Mouse (Mus musculus) CH12.LX (cell line): ENCODE measurements at regions not wholly inside any gene's neighbourhood (a gene's known extent, or its start where the extent isn't known, plus 50 kb on each side); places are given as distances from the start of the nearest gene placed in this dataset.

Experiments
- DNase-seq: peaks from one replicate; pipeline ENCODE4 v3.0.0-alpha.2; 2013; ENCODE audit errors: extremely low read depth
- H3K27ac ChIP-seq: 2 replicates; pipeline ENCODE4 v1.5.1; 2012; ENCODE audit warnings: low read depth, mild to moderate bottlenecking, control low read depth, moderate library complexity; ENCODE audit not compliant: insufficient read depth
- H3K27me3 ChIP-seq: replicated peaks from 2 replicates; pipeline ENCODE3; 2012; ENCODE audit warnings: inconsistent platforms
- H3K36me3 ChIP-seq, 2 experiments: replicated peaks in 1 of 2; 2 replicates each; pipeline versions ENCODE3 to v1.6.1; 2012; ENCODE audit warnings: inconsistent platforms in 1 of 2, low read length in 1 of 2, mild to moderate bottlenecking in 1 of 2, mixed read lengths in 1 of 2, moderate library complexity in 1 of 2; ENCODE audit not compliant: control insufficient read depth in 1 of 2, insufficient read depth in 1 of 2
- H3K4me1 ChIP-seq, 2 experiments: 2 replicates each; pipeline ENCODE4 v1.6.1; 2012; ENCODE audit warnings: inconsistent platforms in 1 of 2, moderate library complexity in 1 of 2; ENCODE audit not compliant: insufficient read depth in 2 of 2, control insufficient read depth in 1 of 2
- H3K4me2 ChIP-seq: 2 replicates; pipeline ENCODE4 v1.6.1; 2012; ENCODE audit warnings: low read depth, mild to moderate bottlenecking, control low read depth; ENCODE audit not compliant: poor library complexity, insufficient read depth, severe bottlenecking
- H3K4me3 ChIP-seq, 3 experiments: fragments of 150-350 bp in 1 of 3; sonication (generic) in 1 of 3; replicated peaks in 1 of 3; 2 replicates each; pipeline versions ENCODE3 to v1.5.1; 2011 to 2012; ENCODE audit warnings: low read depth in 2 of 3, low read length in 2 of 3, mild to moderate bottlenecking in 2 of 3, moderate library complexity in 2 of 3, control low read depth in 1 of 3, improper control_type of control experiment in 1 of 3, inconsistent platforms in 1 of 3, mixed read lengths in 1 of 3; ENCODE audit not compliant: poor library complexity in 1 of 3
- H3K79me2 ChIP-seq: replicated peaks from 2 replicates; pipeline ENCODE4 v1.6.1; 2012; ENCODE audit warnings: mild to moderate bottlenecking, moderate library complexity; ENCODE audit not compliant: control insufficient read depth, poor library complexity, insufficient read depth, severe bottlenecking; ENCODE audit errors: extremely low read depth
- H3K9ac ChIP-seq: 2 replicates; pipeline ENCODE4 v1.6.1; 2012; ENCODE audit warnings: low read depth, mild to moderate bottlenecking, control low read depth, moderate library complexity; ENCODE audit not compliant: insufficient read depth
- H3K9me3 ChIP-seq: replicated peaks from 2 replicates; pipeline ENCODE3; 2012; ENCODE audit warnings: low read length, inconsistent platforms, mixed read lengths
- CTCF ChIP-seq, 2 experiments: IDR thresholded peaks in 1 of 2; conservative IDR thresholded peaks in 1 of 2; 2 replicates each; pipeline ENCODE4 v1.5.1; 2011 to 2012; ENCODE audit warnings: low read depth in 2 of 2, low read length in 2 of 2, improper control_type of control experiment in 1 of 2, inconsistent platforms in 1 of 2, mild to moderate bottlenecking in 1 of 2, moderate library complexity in 1 of 2
- E2F4 ChIP-seq: IDR thresholded peaks from 2 replicates; pipeline ENCODE4 v1.6.1; 2011; ENCODE audit warnings: low read depth, low read length, improper control_type of control experiment; ENCODE audit not compliant: insufficient replicate concordance
- ETS1 ChIP-seq: conservative IDR thresholded peaks from 2 replicates; pipeline ENCODE4 v1.6.1; 2012; ENCODE audit warnings: low read depth, mild to moderate bottlenecking, inconsistent platforms, low read length, improper control_type of control experiment, moderate library complexity
- HCFC1 ChIP-seq: IDR thresholded peaks from 2 replicates; pipeline ENCODE4 v1.6.1; 2012; ENCODE audit warnings: low read depth, mild to moderate bottlenecking, inconsistent platforms, low read length, improper control_type of control experiment
- IRF4 ChIP-seq: IDR thresholded peaks from 2 replicates; pipeline ENCODE4 v1.6.1; 2014; ENCODE audit warnings: low read depth, mild to moderate bottlenecking, inconsistent platforms, low read length, improper control_type of control experiment
- JUN ChIP-seq: IDR thresholded peaks from 2 replicates; pipeline ENCODE4 v1.6.1; 2011; ENCODE audit warnings: low read depth, mild to moderate bottlenecking, low read length, improper control_type of control experiment, moderate library complexity; ENCODE audit not compliant: insufficient read depth
- JUND ChIP-seq: conservative IDR thresholded peaks from 2 replicates; pipeline ENCODE4 v1.6.1; 2011; ENCODE audit warnings: low read depth, low read length, improper control_type of control experiment
- KAT2A ChIP-seq: IDR thresholded peaks from 2 replicates; pipeline ENCODE4 v1.6.1; 2012; ENCODE audit warnings: low read length, improper control_type of control experiment, inconsistent platforms; ENCODE audit not compliant: insufficient replicate concordance
- MAFK ChIP-seq: IDR thresholded peaks from 2 replicates; pipeline ENCODE4 v1.6.1; 2011; ENCODE audit warnings: low read length, improper control_type of control experiment; ENCODE audit not compliant: insufficient replicate concordance
- MAX ChIP-seq: IDR thresholded peaks from 2 replicates; pipeline ENCODE4 v1.6.1; 2011; ENCODE audit warnings: low read length, improper control_type of control experiment
- MAZ ChIP-seq: IDR thresholded peaks from 2 replicates; pipeline ENCODE4 v1.6.1; 2012; ENCODE audit warnings: low read depth, mild to moderate bottlenecking, inconsistent platforms, low read length, improper control_type of control experiment, moderate library complexity
- MXI1 ChIP-seq: IDR thresholded peaks from 2 replicates; pipeline ENCODE4 v1.6.1; 2011; ENCODE audit warnings: mild to moderate bottlenecking, low read depth, low read length, improper control_type of control experiment
- POLR2A ChIP-seq: IDR thresholded peaks from 2 replicates; pipeline ENCODE4 v1.6.1; 2011; ENCODE audit warnings: low read depth, mild to moderate bottlenecking, improper control_type of control experiment, low read length
- RAD21 ChIP-seq: IDR thresholded peaks from 2 replicates; pipeline ENCODE4 v1.6.1; 2011; ENCODE audit warnings: low read depth, mild to moderate bottlenecking, low read length, improper control_type of control experiment, moderate library complexity
- SIN3A ChIP-seq: IDR thresholded peaks from 2 replicates; pipeline ENCODE4 v1.6.1; 2012; ENCODE audit warnings: low read length, improper control_type of control experiment, inconsistent platforms
- SMC3 ChIP-seq: IDR thresholded peaks from 2 replicates; pipeline ENCODE4 v1.6.1; 2011; ENCODE audit warnings: low read depth, low read length, improper control_type of control experiment
- TCF12 ChIP-seq: IDR thresholded peaks from 2 replicates; pipeline ENCODE4 v1.6.1; 2014; ENCODE audit warnings: low read depth, mild to moderate bottlenecking, inconsistent platforms, low read length, improper control_type of control experiment
- USF1 ChIP-seq: IDR thresholded peaks from 2 replicates; pipeline ENCODE4 v1.6.1; 2014; ENCODE audit warnings: low read depth, mild to moderate bottlenecking, inconsistent platforms, low read length, improper control_type of control experiment
- USF2 ChIP-seq: conservative IDR thresholded peaks from 2 replicates; pipeline ENCODE4 v1.6.1; 2011; ENCODE audit warnings: low read depth, low read length, improper control_type of control experiment
- ZNF384 ChIP-seq: IDR thresholded peaks from 2 replicates; pipeline ENCODE4 v1.6.1; 2012; ENCODE audit warnings: low read depth, low read length, improper control_type of control experiment, inconsistent platforms
- dilution Hi-C: fragments of 300-500 bp; cut with MboI; formaldehyde crosslinking; loops from 2 replicates; pipeline ENCODE4 v1.14.3; 2020; ENCODE audit warnings: low sequenced_read_pairs; ENCODE audit not compliant: extremely low pct_unique_long_range_greater_than_20kb, extremely low pct_ligation_motif_present
- in situ Hi-C: fragments of 300-500 bp; cut with MboI; formaldehyde crosslinking; loops from 3 replicates; pipeline ENCODE4 v1.14.3; 2019; ENCODE audit warnings: low sequenced_read_pairs, low pct_ligation_motif_present, low pct_unique_long_range_greater_than_20kb, mixed read lengths

GRCm38 (mm10) chr15:50403883-50404282 lies 3480.8 kb upstream of the Gm7489 start:
- no peak overlapping the region for H3K4me2 ChIP-seq
- in situ Hi-C loops (no loop called here), dilution Hi-C loops (no loop called here)
- H3K4me1 ChIP-seq = no peaks in the 10 kb centered on the region
- H3K36me3 ChIP-seq = no peaks in the 10 kb centered on the region
- no peaks in the 10 kb centered on the region for H3K27me3 ChIP-seq
- H3K27ac ChIP-seq = no peak overlapping the region
- no peak overlapping the region for H3K4me3 ChIP-seq
- peaks cover 55% of the 10 kb centered on the region for H3K9me3 ChIP-seq
- H3K79me2 ChIP-seq = no peaks in the 10 kb centered on the region
- H3K9ac ChIP-seq = no peak overlapping the region
- DNase-seq = no peak
- TF ChIP-seq POLR2A (no peak), MAZ (no peak), MAX (no peak), JUND (no peak)
- TF ChIP-seq, all 38 proteins: peak for 0

GRCm38 (mm10) chr15:50408985-50409384 lies 3475.7 kb upstream of the Gm7489 start:
- Histone ChIP-seq H3K27ac (no peak overlapping the region), H3K9ac (no peak overlapping the region), H3K9me3 (peaks cover 47% of the 10 kb centered on the region), H3K27me3 (no peaks in the 10 kb centered on the region), H3K4me1 (no peaks in the 10 kb centered on the region), H3K4me3 (no peak overlapping the region), H3K79me2 (no peaks in the 10 kb centered on the region), H3K36me3 (no peaks in the 10 kb centered on the region), H3K4me2 (no peak overlapping the region)
- no peak for DNase-seq
- TF ChIP-seq TCF12 (no peak), MXI1 (no peak), SIN3A (no peak), CTCF (conservative IDR thresholded peaks at IDR 0.05 in 1 of 2, IDR thresholded peaks at IDR 0.05 in 1 of 2; ENCODE audit: low read depth in 2 of 2, low read length in 2 of 2) (no peak), IRF4 (no peak), KAT2A (no peak), ETS1 (no peak), USF1 (no peak), ZNF384 (no peak), SMC3 (no peak), USF2 (no peak), HCFC1 (no peak), E2F4 (no peak), MAFK (no peak), MAZ (no peak), RAD21 (no peak), MAX (no peak), JUN (no peak)
- in situ Hi-C loops (no loop called here), dilution Hi-C loops (no loop called here)
